Mouse (Mus musculus) gastrocnemius, adult 2 months (tissue): ENCODE results near the gene Rgl2. TPM values are rescaled to one million over a fixed set of nuclear protein-coding genes. Genes with fewer than 3 reads are reported as not detected.

Experiments used
- DNase-seq: peaks from one replicate; pipeline ENCODE4 v3.0.0; 2022
- H3K27ac ChIP-seq: fragments of 200-600 bp; 2 replicates; pipeline ENCODE4 v1.8.1; 2022; ENCODE audit warnings: mild to moderate bottlenecking
- H3K4me3 ChIP-seq: fragments of 200-600 bp; 2 replicates; pipeline ENCODE4 v1.8.1; 2022; ENCODE audit warnings: mild to moderate bottlenecking, moderate library complexity
- CTCF ChIP-seq: fragments of 200-600 bp; IDR thresholded peaks from 2 replicates; pipeline ENCODE4 v1.8.1; 2022; ENCODE audit warnings: antibody characterized with exemption, mild to moderate bottlenecking, moderate library complexity
- intact Hi-C: fragments of 180-260 bp; cut with DNase I; formaldehyde crosslinking; loops from one replicate; pipeline ENCODE4 v1.15.1; 2025
- total RNA-seq, 2 experiments: library from RNA; stranded (reverse); gene quantifications; 2 replicates each; pipeline ENCODE4 v1.2.3; 2021

Gene Rgl2
- total RNA-seq, 2 experiments from 2014 or later = 31.4 to 34.0 TPM

DNA sequence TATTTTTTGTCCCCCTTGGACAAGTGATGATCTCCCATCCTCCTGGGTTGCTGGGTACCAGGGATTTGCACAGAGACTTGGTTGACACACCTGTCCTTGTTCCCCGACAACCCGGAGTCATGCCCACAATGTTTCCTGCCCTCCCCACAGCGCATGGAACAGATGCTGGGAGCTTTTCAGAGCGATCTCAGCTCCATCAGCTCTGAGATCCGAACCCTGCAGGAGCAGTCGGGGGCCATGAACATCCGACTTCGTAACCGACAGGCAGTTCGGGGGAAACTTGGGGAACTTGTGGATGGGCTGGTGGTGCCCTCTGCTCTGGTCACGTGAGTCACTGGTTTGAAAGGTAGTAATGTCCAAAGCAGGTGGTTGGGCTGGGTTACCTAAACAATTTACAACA lies 29.1 kb downstream of the Rgl2 start:
- no peak for TF ChIP-seq CTCF
- H3K4me3 ChIP-seq = no peak overlapping the region
- intact Hi-C loops = loop anchor here (5.0 kb wide), 1 partner anchor 64 kb away; the partner anchor contains the start of gene Ring1
- DNase-seq = no peak
- H3K27ac ChIP-seq = no peak overlapping the region

DNA sequence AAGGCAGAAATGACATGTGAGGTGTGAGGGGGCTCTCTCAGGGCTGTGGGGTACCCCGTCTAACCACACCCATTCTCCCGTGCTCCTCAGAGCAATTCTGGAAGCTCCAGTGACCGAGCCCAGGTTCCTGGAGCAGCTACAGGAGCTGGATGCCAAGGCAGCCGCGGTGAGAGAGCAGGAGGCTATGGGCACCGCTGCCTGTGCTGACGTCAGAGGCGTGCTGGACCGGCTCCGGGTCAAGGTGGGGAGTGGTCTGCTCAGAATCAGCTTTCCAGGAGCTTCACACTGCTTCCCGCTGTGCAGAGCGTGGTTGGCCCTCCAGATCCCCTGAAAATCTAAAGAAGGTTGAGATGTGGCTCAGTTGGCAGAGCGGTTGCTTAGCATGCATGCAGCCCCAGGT lies 29.8 kb downstream of the Rgl2 start:
- intact Hi-C loops = loop anchor here (5.0 kb wide), 1 partner anchor 63 kb away; the partner anchor contains the start of gene Ring1
- no peak overlapping the region for H3K27ac ChIP-seq
- DNase-seq = peak; percentile 37
- TF ChIP-seq CTCF = no peak
- H3K4me3 ChIP-seq = no peak overlapping the region

DNA sequence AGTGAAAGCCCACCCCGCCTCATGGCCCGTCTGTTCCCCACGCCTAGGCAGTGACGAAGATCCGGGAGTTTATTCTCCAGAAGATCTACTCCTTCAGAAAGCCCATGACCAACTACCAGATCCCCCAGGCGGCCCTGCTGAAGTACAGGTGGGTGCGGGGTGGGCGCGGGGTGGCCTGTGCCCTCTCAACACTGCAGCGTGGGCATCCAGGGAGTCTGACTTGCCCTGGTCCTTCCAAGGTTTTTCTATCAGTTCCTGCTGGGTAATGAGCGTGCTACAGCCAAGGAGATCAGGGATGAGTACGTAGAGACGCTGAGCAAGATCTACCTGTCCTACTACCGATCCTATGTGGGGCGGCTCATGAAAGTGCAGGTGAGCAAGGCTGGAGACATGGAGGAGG lies 30.6 kb downstream of the Rgl2 start:
- Histone ChIP-seq H3K27ac (no peak overlapping the region), H3K4me3 (no peak overlapping the region)
- DNase-seq = no peak
- intact Hi-C loops = loop anchor here (2.0 to 5.0 kb wide), 2 partner anchors 62 to 1319 kb away; partner anchors contain the start of gene Ring1
- TF ChIP-seq CTCF = no peak

DNA sequence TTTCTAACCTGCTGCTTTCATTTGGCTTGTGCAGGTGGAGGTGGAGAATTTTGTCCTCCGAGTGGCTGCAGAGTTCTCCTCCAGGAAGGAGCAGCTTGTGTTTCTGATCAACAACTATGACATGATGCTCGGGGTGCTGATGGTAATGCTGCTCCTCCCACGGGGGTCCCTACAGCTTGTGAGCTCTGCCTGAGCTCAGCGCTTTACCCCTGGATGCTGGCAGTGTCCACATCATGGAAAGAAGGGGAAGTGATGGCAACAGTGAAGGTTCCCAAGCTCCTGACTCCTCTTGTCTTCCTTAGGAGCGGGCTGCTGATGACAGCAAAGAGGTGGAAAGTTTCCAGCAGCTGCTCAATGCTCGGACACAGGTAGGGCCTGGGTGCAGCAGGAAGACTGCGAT lies 33.5 kb downstream of the Rgl2 start:
- intact Hi-C loops = no loop called here

DNA sequence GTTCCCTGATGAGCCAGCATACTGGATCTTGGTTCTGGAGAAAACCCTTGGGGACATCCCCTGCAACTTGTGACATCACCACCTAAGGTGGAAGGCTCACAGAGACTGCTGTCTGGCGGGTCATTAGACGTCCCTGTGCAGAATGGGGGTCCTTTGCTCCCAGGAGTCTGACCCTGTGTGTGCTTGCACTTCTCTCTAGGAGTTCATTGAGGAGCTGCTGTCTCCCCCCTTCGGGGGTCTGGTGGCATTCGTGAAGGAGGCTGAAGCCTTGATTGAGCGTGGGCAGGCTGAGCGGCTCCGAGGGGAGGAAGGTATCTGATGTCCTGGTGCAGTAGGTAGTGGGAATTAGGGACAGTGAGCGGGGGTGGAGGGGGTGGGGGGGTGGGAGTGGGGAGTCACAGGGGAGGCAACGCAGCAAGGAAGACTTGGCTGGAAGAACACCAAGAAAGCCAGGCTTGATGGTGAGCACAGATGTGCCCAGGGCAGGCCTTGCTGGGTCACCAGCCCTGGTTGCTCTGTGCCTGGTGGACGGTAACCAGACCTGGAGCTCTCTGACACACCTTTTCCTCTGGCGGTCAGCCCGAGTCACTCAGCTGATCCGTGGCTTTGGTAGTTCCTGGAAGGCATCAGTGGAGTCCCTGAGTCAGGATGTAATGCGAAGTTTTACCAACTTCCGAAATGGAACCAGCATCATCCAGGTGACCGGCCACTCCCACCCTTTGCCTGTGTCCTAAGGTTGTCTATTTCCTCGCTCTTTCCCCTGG lies 35.9 kb downstream of the Rgl2 start:
- intact Hi-C loops = no loop called here
- no peak overlapping the region for H3K4me3 ChIP-seq
- TF ChIP-seq CTCF = no peak
- H3K27ac ChIP-seq = no peak overlapping the region
- no peak for DNase-seq

More for the DNA sequence above, 33.5 kb downstream of the Rgl2 start:
- no peak for TF ChIP-seq CTCF
- H3K27ac ChIP-seq = no peak overlapping the region
- no peak overlapping the region for H3K4me3 ChIP-seq
- DNase-seq = no peak

DNA sequence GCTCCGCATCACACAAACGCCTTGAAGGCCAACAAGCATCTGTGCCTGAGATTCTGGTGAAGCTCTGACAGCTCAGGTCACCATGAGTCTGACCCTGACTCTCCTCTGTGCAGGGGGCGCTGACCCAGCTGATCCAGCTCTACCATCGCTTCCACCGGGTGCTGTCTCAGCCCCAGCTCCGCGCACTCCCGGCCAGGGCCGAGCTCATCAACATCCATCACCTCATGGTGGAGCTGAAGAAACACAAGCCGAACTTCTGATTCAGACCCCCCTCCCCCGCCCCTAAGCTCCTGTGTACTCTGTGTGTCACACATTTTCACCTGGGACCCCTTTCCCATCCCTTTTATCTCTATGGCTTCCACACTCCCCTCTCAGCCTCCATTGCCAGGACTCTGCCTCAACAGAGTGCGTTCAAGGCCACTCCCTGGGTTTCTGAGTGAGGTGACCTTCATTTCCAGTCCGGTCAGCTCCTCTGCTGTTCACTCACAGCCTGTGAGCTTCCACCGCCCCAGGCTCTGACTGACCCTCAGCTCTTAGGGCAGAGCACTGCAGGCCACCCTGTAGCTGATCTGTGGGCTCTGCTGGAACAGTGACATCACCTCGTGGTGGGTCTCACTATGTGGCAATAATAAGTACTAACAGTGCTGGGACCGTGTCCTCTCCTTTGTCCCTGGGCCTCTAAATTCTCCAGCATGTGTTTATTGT lies 36.7 kb downstream of the Rgl2 start:
- H3K4me3 ChIP-seq = no peak overlapping the region
- no peak for DNase-seq
- no peak overlapping the region for H3K27ac ChIP-seq
- intact Hi-C loops = no loop called here
- TF ChIP-seq CTCF = no peak

DNA sequence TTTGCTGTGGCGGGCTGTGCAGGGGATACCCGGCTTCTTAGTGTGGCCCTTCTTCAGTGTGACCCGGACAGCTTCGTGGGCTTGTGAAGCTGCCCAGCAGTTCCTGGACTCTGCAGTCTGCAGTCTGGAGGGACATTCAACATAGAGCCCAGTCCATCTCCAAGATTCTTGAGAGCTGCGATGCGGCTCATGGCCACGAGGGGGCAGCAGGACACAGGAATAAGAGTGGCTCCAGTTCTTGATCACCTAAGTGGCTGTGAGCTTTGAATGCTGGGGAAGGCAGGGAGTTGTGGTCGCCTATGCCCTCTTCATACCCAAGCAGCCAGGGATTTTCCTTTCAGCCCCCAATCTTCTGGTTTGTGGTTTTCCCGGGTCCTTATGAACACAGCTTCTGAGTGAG lies 39.1 kb downstream of the Rgl2 start:
- TF ChIP-seq CTCF = peak; percentile 83
- intact Hi-C loops = loop anchor here (2.0 kb wide), 1 partner anchor 14 kb away; no protein-coding TSS in a partner anchor
- peak; percentile 79 for DNase-seq

DNA sequence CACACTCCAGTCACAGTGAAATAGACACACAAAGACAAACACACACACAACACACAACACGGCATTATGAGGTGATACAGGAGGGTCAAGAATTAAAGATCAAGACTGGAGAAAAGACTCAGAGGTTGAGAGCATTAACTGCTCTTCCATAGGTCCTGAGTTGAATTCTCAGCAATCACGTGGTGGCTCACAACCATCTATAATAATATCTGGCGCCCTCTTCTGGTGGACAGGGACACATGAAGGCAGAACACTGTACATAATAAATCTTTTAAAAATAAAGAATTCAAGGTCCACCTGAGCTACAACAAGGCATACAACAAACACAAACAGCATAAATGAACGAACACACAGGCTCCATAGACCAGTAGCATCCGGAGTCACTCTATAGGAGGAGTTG lies 39.6 kb downstream of the Rgl2 start:
- TF ChIP-seq CTCF = peak; percentile 33
- intact Hi-C loops = loop anchor here (2.0 kb wide), 1 partner anchor 14 kb away; no protein-coding TSS in a partner anchor
- no peak overlapping the region for H3K4me3 ChIP-seq
- H3K27ac ChIP-seq = no peak overlapping the region
- no peak for DNase-seq

More for the DNA sequence above, 39.1 kb downstream of the Rgl2 start:
- no peak overlapping the region for H3K27ac ChIP-seq
- H3K4me3 ChIP-seq = no peak overlapping the region

DNA sequence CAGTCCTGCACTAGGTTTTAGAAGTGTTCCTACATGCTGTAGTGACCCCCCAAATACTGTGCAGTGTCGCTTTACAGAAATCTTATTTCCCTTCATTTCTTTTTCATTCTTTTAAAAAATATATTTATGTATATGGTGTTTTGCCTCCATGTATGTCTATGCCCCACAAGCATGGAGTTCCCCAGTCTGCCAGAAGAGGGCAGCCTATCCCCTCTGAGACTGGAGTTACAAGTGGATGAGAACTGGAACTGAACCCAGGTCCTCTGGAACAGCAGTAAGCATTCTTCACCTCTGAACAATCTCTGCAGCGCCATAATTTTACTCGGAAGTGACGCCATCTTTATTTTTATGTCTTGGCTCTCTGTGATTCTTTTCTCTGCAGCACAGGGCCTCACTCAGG lies 40.1 kb downstream of the Rgl2 start:
- TF ChIP-seq CTCF = peak; percentile 11; the same call in 1 of the 2 replicates
- H3K4me3 ChIP-seq = no peak overlapping the region
- intact Hi-C loops = loop anchor here (2.0 kb wide), 1 partner anchor 13 kb away; no protein-coding TSS in a partner anchor
- no peak overlapping the region for H3K27ac ChIP-seq
- DNase-seq = no peak

DNA sequence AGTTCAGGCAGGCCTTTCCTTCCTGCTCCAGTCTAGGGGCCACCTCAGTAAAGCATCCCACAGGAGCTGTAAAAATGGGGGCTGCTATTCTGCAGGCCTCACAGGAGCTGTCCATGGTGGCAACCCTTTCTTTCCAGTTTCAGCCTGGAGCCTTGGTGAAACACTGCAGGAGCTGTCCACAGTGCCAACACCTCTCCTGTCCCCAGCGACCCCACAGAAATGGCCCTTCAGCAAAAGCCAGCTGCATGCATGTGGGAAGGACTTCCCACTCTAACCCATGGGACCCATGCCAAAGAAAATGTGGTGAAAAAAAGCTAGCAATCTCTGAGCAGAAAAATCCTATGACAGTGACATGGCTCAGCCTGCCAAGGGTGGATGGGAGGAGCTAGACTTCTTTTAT lies 43.3 kb downstream of the Rgl2 start:
- H3K4me3 ChIP-seq = no peak overlapping the region
- no peak overlapping the region for H3K27ac ChIP-seq
- no peak for TF ChIP-seq CTCF
- intact Hi-C loops = no loop called here
- DNase-seq = no peak

DNA sequence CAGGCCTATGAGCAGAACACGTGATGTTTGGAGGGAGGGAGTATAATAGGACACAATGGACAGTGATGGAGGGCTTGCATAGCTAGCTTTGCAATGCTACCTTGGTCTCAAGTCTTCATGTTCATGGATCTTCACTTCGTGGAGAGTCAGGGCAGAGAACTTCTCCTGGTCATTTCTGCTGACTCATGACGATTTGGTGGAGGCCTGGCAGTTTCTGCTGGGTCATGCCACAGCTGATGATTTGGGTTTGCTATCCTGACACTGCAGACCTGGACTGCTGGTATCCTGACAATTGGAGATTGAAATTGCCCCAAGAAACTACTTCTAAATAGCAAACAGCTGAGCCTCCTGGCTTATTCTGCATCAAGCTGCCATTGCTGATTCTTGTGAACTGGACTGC lies 44.2 kb downstream of the Rgl2 start:
- Histone ChIP-seq H3K27ac (no peak overlapping the region), H3K4me3 (no peak overlapping the region)
- DNase-seq = no peak
- intact Hi-C loops = no loop called here
- TF ChIP-seq CTCF = no peak

DNA sequence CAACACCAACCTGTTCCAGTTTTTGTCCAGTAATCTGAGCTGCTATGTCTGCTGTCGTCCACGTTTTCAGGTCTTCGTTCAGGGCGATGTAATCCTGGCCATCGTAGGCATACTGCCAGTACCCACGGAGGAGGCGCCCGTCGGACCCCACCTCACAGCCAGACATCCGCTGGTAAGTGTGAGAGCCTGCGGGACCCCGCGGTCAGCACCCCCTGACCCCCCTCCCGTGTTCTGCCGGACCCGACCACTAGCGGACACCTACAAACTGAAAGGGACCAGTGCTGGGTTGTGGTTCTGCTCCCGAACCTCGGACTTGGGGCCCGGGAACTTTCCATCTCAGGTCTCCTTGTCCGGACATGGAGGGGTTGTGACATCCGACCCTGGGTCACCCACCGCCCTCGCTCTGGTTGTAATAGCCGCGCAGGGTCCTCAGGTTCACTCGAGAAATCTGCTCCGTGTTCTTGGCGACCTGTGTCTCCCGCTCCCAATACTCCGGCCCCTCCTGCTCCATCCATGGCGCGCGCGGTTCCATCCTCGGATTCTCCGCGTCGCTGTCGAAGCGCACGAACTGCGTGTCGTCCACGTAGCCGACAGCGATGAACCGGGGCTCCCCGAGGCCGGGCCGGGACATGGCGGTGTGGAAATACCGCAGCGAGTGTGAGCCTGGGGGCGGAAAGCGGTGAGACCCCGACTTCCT lies 48.7 kb downstream of the Rgl2 start:
- Histone ChIP-seq H3K4me3 (peak overlapping the region; percentile 85), H3K27ac (peak overlapping the region; percentile 90)
- TF ChIP-seq CTCF = no peak
- DNase-seq = no peak
- intact Hi-C loops = no loop called here

DNA sequence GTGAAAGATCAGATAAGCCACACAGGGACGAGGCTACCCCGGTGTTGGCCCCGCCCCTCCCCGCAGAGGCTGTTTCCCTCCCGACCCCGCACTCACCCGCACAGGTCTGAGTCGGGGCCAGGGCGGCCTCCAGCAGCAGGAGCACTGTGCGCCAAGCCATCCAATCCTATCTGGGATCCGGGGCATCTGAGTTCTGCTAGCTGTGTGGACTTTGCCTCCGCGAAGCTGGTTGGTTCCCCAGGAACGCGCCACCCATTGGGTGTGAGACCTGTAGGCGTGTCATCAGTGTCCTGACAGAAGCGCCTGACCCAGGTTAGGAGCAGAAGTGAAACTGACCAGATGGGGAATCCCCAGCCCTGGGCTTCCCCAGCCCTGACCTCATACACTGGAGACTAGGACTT lies 49.3 kb downstream of the Rgl2 start:
- intact Hi-C loops = no loop called here
- Histone ChIP-seq H3K4me3 (peak overlapping the region; percentile 85), H3K27ac (peak overlapping the region; percentile 90)
- peak; percentile 88 for DNase-seq
- TF ChIP-seq CTCF = no peak
